Mouse (Mus musculus) kidney, embryonic 15.5 days (tissue): ENCODE data around the gene Mif. TPM values are rescaled to one million over a fixed set of nuclear protein-coding genes. Genes with fewer than 3 reads are reported as not detected.
"Not testable (repeated sequence)": the region's sequence is repeated elsewhere in the genome, so short reads cannot be mapped to it uniquely, and the experiment has no call there.

Experiments
- ATAC-seq: fragments of 200-750 bp; cut with Nextera tagmentation; replicated peaks from 2 replicates; pipeline ENCODE4 v1.8.0; 2017; ENCODE audit warnings: moderate TSS enrichment; ENCODE audit not compliant: low FRiP score
- H3K27ac ChIP-seq: fragments of 300-500 bp; sonication (generic); 2 replicates; pipeline ENCODE4 v1.5.1; 2015; ENCODE audit warnings: mild to moderate bottlenecking, inconsistent platforms
- H3K27me3 ChIP-seq: fragments of 300-500 bp; sonication (generic); 2 replicates; pipeline ENCODE4 v1.6.1; 2015; ENCODE audit warnings: inconsistent platforms
- H3K36me3 ChIP-seq: fragments of 300-500 bp; sonication (generic); 2 replicates; pipeline ENCODE4 v1.6.1; 2015; ENCODE audit warnings: inconsistent platforms
- H3K4me1 ChIP-seq: fragments of 300-500 bp; sonication (generic); 2 replicates; pipeline ENCODE4 v1.6.1; 2015; ENCODE audit warnings: inconsistent platforms
- H3K4me2 ChIP-seq: fragments of 300-500 bp; sonication (generic); 2 replicates; pipeline ENCODE4 v1.6.1; 2015; ENCODE audit warnings: moderate library complexity, mild to moderate bottlenecking, inconsistent platforms
- H3K4me3 ChIP-seq: fragments of 300-500 bp; sonication (generic); replicated peaks from 2 replicates; pipeline ENCODE4 v1.5.1; 2015; ENCODE audit warnings: mild to moderate bottlenecking, inconsistent platforms
- H3K9ac ChIP-seq: fragments of 300-500 bp; sonication (generic); 2 replicates; pipeline ENCODE4 v1.6.1; 2015; ENCODE audit warnings: mild to moderate bottlenecking, inconsistent platforms
- H3K9me3 ChIP-seq: fragments of 300-500 bp; sonication (generic); replicated peaks from 2 replicates; pipeline ENCODE4 v1.6.1; 2016; ENCODE audit warnings: inconsistent platforms
- WGBS: fragments of 180-500 bp; shearing (Covaris S2); methylation state at CpG from one replicate; pipeline ENCODE4 v1.1.7; 2015; ENCODE audit warnings: mixed read lengths; 5-methylcytosine and 5-hydroxymethylcytosine counted together
- polyA plus RNA-seq: library from polyadenylated mRNA; unstranded; fragments of >200 nt; fragmentation: Nextera tagmentation; extraction: Ambion mirVana; gene quantifications from 2 replicates; pipeline ENCODE4 v1.2.1, GENCODE M21; 2015

Gene Mif
- polyA plus RNA-seq, result 2,032 and 2,056 TPM in 2 replicates

GRCm38 (mm10) chr10:75859786-75860470 lies at the start of gene Mif:
Mif (minus strand) TSS chr10:75860240.
- under 1% methylated on average over 46 of the region's 46 CpGs for WGBS
- Histone ChIP-seq H3K27ac (peak within 1 kb of the TSS; percentile 97), H3K4me3 (peak within 1 kb of the TSS; percentile 78), H3K4me2 (peak within 1 kb of the TSS; percentile 62), H3K9ac (peak within 1 kb of the TSS; percentile 84), H3K4me1 (peaks cover 25% of the 10 kb centered on the region), H3K36me3 (peaks cover 24% of the 10 kb centered on the region)
- peak; percentile 97 for ATAC-seq
- H3K27me3 ChIP-seq, H3K9me3 ChIP-seq: not testable (repeated sequence)

- Histone ChIP-seq H3K4me3 (no peak overlapping the region), H3K27ac (no peak overlapping the region), H3K4me2 (no peak overlapping the region), H3K9ac (no peak overlapping the region), H3K27me3 (no peaks in the 10 kb centered on the region), H3K4me1 (no peaks in the 10 kb centered on the region), H3K9me3 (no peaks in the 10 kb centered on the region), H3K36me3 (peaks cover 93% of the 10 kb centered on the region)
- 94% methylated on average over 4 of the region's 4 CpGs for WGBS
- ATAC-seq, result no peak
Measured at GRCm38 (mm10) chr10:75906882-75907281, 46.8 kb upstream of the Mif start.

- H3K9ac ChIP-seq, result no peak overlapping the region
- H3K4me2 ChIP-seq, result no peak overlapping the region
- no peaks in the 10 kb centered on the region for H3K9me3 ChIP-seq
- H3K27me3 ChIP-seq, result no peaks in the 10 kb centered on the region
- 87% methylated on average over 5 of the region's 5 CpGs for WGBS
- peaks cover 93% of the 10 kb centered on the region for H3K36me3 ChIP-seq
- no peak for ATAC-seq
- no peak overlapping the region for H3K27ac ChIP-seq
- no peaks in the 10 kb centered on the region for H3K4me1 ChIP-seq
- no peak overlapping the region for H3K4me3 ChIP-seq
Measured at GRCm38 (mm10) chr10:75904391-75904790, 44.4 kb upstream of the Mif start.

- H3K4me3 ChIP-seq, result no peak overlapping the region
- 0 out of 2 replicates have a peak, but pooled peaks have one; percentile 49 for ATAC-seq
- no peaks in the 10 kb centered on the region for H3K9me3 ChIP-seq
- peaks cover 5% of the 10 kb centered on the region; the same call in 1 of the 2 replicates for H3K4me1 ChIP-seq
- no peak overlapping the region for H3K9ac ChIP-seq
- H3K27me3 ChIP-seq, result no peaks in the 10 kb centered on the region
- H3K36me3 ChIP-seq, result peaks cover 92% of the 10 kb centered on the region
- 67% methylated on average over 3 of the region's 3 CpGs for WGBS
- no peak overlapping the region for H3K4me2 ChIP-seq
- 0 out of 2 replicates have a peak overlapping the region, but pooled peaks have one; percentile 0 for H3K27ac ChIP-seq
Measured at GRCm38 (mm10) chr10:75898846-75899245, 38.8 kb upstream of the Mif start.

DNA sequence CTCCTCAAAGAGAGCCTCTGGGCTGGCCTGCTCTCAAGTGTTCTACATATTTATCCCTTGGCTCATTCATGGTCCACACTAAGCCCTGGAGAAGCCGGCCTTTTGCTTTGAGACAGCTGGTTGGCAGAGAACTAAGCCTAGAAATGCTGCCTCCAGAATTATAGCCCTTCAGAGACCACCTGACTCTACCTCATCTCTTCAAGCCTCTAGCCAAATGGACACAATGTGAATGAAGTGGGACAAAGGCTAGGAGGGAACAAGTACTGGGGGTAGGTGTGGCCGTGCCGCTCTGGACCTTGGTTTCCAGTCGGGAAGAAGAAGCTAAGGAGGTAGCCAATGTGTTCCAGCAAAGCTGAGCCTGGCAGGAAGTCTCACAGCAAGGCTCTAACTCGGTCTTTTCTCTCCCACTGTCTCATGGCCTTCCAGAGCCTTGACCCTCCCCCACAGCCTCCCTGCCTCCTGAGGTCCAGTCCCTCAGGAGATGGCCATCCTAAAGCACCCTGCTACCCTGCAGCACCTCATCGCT lies 38.1 kb upstream of the Mif start:
- no peaks in the 10 kb centered on the region for H3K27me3 ChIP-seq
- no peak overlapping the region for H3K4me2 ChIP-seq
- H3K9ac ChIP-seq, result no peak overlapping the region
- H3K4me1 ChIP-seq, result peaks cover 12% of the 10 kb centered on the region
- no peak overlapping the region for H3K4me3 ChIP-seq
- WGBS, result 78% methylated on average over 6 of the region's 6 CpGs
- no peak overlapping the region for H3K27ac ChIP-seq
- peaks cover 86% of the 10 kb centered on the region for H3K36me3 ChIP-seq
- no peaks in the 10 kb centered on the region for H3K9me3 ChIP-seq
- no peak for ATAC-seq

DNA sequence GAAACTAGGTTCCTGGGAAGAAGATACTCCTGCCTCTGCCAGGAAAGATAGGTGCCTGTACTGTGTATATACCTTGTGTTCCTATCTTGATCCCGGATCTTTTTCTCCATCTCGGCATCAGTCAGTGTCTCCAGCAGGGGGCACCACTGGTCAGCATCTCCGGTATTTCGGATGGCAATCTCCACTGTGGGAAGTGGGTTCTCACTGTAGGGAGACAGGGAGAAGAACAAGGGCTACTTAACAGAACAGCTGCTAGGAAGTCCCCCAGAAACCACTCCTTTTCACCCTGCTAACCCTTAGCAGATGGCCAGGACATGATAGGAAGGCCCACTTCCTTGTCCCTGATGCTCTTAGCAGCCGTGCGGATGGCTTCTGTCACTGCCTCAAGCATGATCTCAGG lies 37.3 kb upstream of the Mif start:
- Histone ChIP-seq H3K36me3 (peaks cover 79% of the 10 kb centered on the region), H3K27ac (no peak overlapping the region), H3K4me2 (no peak overlapping the region), H3K4me3 (no peak overlapping the region), H3K27me3 (no peaks in the 10 kb centered on the region), H3K9me3 (no peaks in the 10 kb centered on the region), H3K4me1 (peaks cover 14% of the 10 kb centered on the region), H3K9ac (no peak overlapping the region)
- 41% methylated on average over 6 of the region's 6 CpGs for WGBS
- no peak for ATAC-seq

GRCm38 (mm10) chr10:75896208-75896607 lies 36.2 kb upstream of the Mif start:
- H3K36me3 ChIP-seq, result peaks cover 67% of the 10 kb centered on the region
- no peak for ATAC-seq
- no peak overlapping the region for H3K4me3 ChIP-seq
- no peak overlapping the region for H3K27ac ChIP-seq
- no peak overlapping the region for H3K9ac ChIP-seq
- WGBS, result 89% methylated on average over 1 of the region's 1 CpGs
- no peaks in the 10 kb centered on the region for H3K9me3 ChIP-seq
- no peaks in the 10 kb centered on the region for H3K27me3 ChIP-seq
- no peak overlapping the region for H3K4me2 ChIP-seq
- peaks cover 14% of the 10 kb centered on the region for H3K4me1 ChIP-seq

GRCm38 (mm10) chr10:75895730-75896129 lies 35.7 kb upstream of the Mif start:
- Histone ChIP-seq H3K27ac (no peak overlapping the region), H3K9me3 (no peaks in the 10 kb centered on the region), H3K4me1 (peaks cover 14% of the 10 kb centered on the region), H3K4me3 (no peak overlapping the region), H3K36me3 (peaks cover 62% of the 10 kb centered on the region), H3K9ac (no peak overlapping the region), H3K4me2 (no peak overlapping the region), H3K27me3 (no peaks in the 10 kb centered on the region)
- ATAC-seq, result no peak
- 96% methylated on average over 5 of the region's 5 CpGs for WGBS

GRCm38 (mm10) chr10:75894601-75895000 lies 34.6 kb upstream of the Mif start:
- no peak for ATAC-seq
- no peaks in the 10 kb centered on the region for H3K27me3 ChIP-seq
- no peak overlapping the region for H3K4me2 ChIP-seq
- H3K36me3 ChIP-seq, result peaks cover 52% of the 10 kb centered on the region
- H3K4me3 ChIP-seq, result no peak overlapping the region
- no peak overlapping the region for H3K27ac ChIP-seq
- peaks cover 23% of the 10 kb centered on the region for H3K4me1 ChIP-seq
- no peak overlapping the region for H3K9ac ChIP-seq
- no peaks in the 10 kb centered on the region for H3K9me3 ChIP-seq
- WGBS, result 61% methylated on average over 6 of the region's 6 CpGs

DNA sequence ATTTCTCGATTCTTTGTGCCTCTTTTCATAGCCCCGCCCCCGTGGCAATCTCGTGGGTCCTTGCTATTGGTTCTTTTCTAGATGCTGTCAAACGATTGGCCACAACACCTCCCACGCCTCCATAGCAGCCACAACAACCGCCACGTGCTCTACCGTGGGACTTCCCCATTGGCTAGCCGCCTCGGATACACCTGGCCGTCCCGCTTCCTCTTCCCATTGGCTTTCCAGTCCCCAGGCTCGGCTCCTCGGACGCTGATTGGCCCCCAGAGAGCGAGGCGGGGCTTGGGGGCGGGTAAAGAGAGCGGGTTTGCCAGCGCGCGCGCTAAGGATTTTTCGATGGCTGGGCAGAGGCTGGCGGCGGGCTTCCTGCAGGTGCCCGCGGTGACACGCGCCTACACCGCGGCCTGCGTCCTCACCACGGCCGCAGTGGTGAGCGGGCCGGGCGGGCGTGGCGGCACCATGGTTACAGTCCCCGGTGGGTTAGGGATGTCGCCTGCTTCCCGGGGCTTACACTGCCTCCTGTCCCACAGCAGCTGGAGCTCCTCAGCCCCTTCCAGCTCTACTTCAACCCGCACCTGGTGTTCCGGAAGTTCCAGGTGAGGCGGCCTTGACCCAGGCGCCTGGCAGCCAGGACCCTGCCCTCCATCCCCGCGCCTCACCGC lies 33.2 kb upstream of the Mif start, which contains the start of gene Derl3:
Derl3 (plus strand) TSS at position 325 of the 662 bp plus-strand sequence.
- peak within 1 kb of the TSS; percentile 42 for H3K27ac ChIP-seq
- H3K27me3 ChIP-seq, result no peaks in the 10 kb centered on the region
- peak within 1 kb of the TSS; percentile 11; the same call in 1 of the 2 replicates for H3K9ac ChIP-seq
- H3K4me2 ChIP-seq, result peak within 1 kb of the TSS; percentile 94
- WGBS, result 1% methylated on average over 50 of the region's 51 CpGs
- peaks cover 31% of the 10 kb centered on the region for H3K4me1 ChIP-seq
- peaks cover 39% of the 10 kb centered on the region for H3K36me3 ChIP-seq
- no peaks in the 10 kb centered on the region for H3K9me3 ChIP-seq
- peak within 1 kb of the TSS; percentile 51 for H3K4me3 ChIP-seq
- peak; percentile 99 for ATAC-seq

- no peaks in the 10 kb centered on the region for H3K9me3 ChIP-seq
- H3K9ac ChIP-seq, result no peak overlapping the region
- no peak for ATAC-seq
- H3K36me3 ChIP-seq, result peaks cover 8% of the 10 kb centered on the region
- no peaks in the 10 kb centered on the region for H3K27me3 ChIP-seq
- peak overlapping the region; percentile 48; the same call in 1 of the 2 replicates for H3K27ac ChIP-seq
- no peak overlapping the region for H3K4me3 ChIP-seq
- WGBS, result 28% methylated on average over 8 of the region's 8 CpGs
- H3K4me2 ChIP-seq, result 0 out of 2 replicates have a peak overlapping the region, but pooled peaks have one; percentile 2
- H3K4me1 ChIP-seq, result peaks cover 31% of the 10 kb centered on the region
Measured at GRCm38 (mm10) chr10:75889406-75890153, 29.5 kb upstream of the Mif start.
